Mouse (Mus musculus) hindbrain, embryonic 10.5 days (tissue): Measurements from ENCODE around the gene Mum1l1. TPM values are rescaled to one million over a fixed set of nuclear protein-coding genes. Genes with fewer than 3 reads are reported as not detected.

Experiments
- DNase-seq: peaks from one replicate; pipeline ENCODE4 v3.0.0-alpha.2; 2017; ENCODE audit warnings: low spot score
- H3K27ac ChIP-seq: fragments of 300-500 bp; sonication (generic); 2 replicates; pipeline ENCODE4 v1.5.1; 2016; ENCODE audit warnings: mild to moderate bottlenecking, moderate library complexity
- H3K27me3 ChIP-seq: fragments of 300-500 bp; sonication (generic); 2 replicates; pipeline ENCODE4 v1.6.1; 2016; ENCODE audit warnings: mild to moderate bottlenecking; ENCODE audit not compliant: poor library complexity, insufficient read depth, severe bottlenecking
- H3K36me3 ChIP-seq: fragments of 300-500 bp; sonication (generic); 2 replicates; pipeline ENCODE4 v1.6.1; 2016; ENCODE audit warnings: mild to moderate bottlenecking, moderate library complexity
- H3K4me1 ChIP-seq: fragments of 300-500 bp; sonication (generic); replicated peaks from 2 replicates; pipeline ENCODE4 v1.6.1; 2016; ENCODE audit warnings: mild to moderate bottlenecking
- H3K4me3 ChIP-seq: fragments of 300-500 bp; sonication (generic); 2 replicates; pipeline ENCODE4 v1.5.1; 2016; ENCODE audit warnings: mild to moderate bottlenecking, moderate library complexity
- H3K9me3 ChIP-seq: fragments of 300-500 bp; sonication (generic); 2 replicates; pipeline ENCODE4 v1.6.1; 2016; ENCODE audit warnings: mild to moderate bottlenecking, moderate library complexity
- WGBS: fragments of 180-500 bp; shearing (Covaris S2); methylation state at CpG from one replicate; pipeline ENCODE4 v1.1.7; 2016; 5-methylcytosine and 5-hydroxymethylcytosine counted together
- polyA plus RNA-seq: library from polyadenylated mRNA; unstranded; fragments of >200 nt; fragmentation: Nextera tagmentation; extraction: Ambion mirVana; gene quantifications from 2 replicates; pipeline ENCODE4 v1.2.1, GENCODE M21; 2016

Gene Mum1l1
- polyA plus RNA-seq, 1 experiment from 2014 or later: 12.7 TPM

DNA sequence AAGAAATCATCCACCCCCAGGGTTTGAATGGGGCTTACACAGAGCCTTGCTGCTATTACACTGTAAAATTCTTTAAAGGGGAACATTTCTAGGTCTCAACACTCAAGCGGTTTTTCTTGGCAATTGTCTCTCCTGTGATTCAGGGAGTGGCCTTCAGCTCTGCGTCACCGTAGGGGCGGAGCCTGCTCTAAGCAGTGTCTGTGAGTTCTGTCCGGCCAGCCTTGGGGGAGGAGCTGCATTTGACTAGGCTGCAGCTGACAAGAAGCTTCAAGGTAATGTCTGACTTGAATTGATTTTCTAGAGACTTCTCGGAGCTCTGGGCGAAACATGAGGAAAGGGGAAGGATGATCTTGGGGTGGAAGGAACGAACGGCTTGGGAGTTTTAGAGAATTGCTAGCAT lies 21.3 kb downstream of the Mum1l1 start:
- no peak overlapping the region for H3K27ac ChIP-seq
- no peaks in the 10 kb centered on the region for H3K27me3 ChIP-seq
- H3K4me3 ChIP-seq: no peak overlapping the region
- WGBS: 41% methylated on average over 9 of the region's 9 CpGs
- H3K36me3 ChIP-seq: peaks cover 21% of the 10 kb centered on the region
- DNase-seq: peak; percentile 58
- no peaks in the 10 kb centered on the region for H3K4me1 ChIP-seq
- H3K9me3 ChIP-seq: no peaks in the 10 kb centered on the region

DNA sequence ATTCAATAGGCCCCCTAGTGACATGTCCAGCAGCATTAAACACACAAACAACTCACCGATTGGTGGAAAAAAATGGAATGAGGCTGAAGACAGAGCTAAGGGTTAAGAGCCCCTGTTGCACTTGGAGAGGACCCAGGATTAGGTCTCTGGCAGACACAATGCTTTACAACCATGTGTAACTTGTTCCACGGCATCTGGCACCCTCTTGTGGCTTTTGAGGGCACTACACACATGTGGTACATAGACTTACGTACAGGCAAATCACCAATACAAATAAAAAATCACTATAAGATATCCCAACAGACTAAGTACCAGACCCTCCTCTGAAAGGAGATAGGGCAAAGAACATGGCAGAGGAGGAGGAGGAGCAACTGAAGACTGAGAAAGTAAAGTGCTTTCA lies 37.5 kb downstream of the Mum1l1 start:
- Histone ChIP-seq H3K36me3 (no peaks in the 10 kb centered on the region), H3K4me3 (no peak overlapping the region), H3K9me3 (no peaks in the 10 kb centered on the region), H3K4me1 (no peaks in the 10 kb centered on the region), H3K27ac (no peak overlapping the region), H3K27me3 (no peaks in the 10 kb centered on the region)
- no peak for DNase-seq
- WGBS: 79% methylated on average over 3 of the region's 3 CpGs

GRCm38 (mm10) chrX:139257072-139257471 lies 47.2 kb downstream of the Mum1l1 start:
- H3K9me3 ChIP-seq: no peaks in the 10 kb centered on the region
- no peak overlapping the region for H3K27ac ChIP-seq
- no peaks in the 10 kb centered on the region for H3K27me3 ChIP-seq
- no peak overlapping the region for H3K4me3 ChIP-seq
- DNase-seq: no peak
- WGBS: 91% methylated on average over 10 of the region's 10 CpGs
- H3K4me1 ChIP-seq: no peaks in the 10 kb centered on the region
- no peaks in the 10 kb centered on the region for H3K36me3 ChIP-seq

- no peaks in the 10 kb centered on the region for H3K9me3 ChIP-seq
- WGBS: 95% methylated on average over 4 of the region's 4 CpGs
- H3K27ac ChIP-seq: no peak overlapping the region
- no peaks in the 10 kb centered on the region for H3K4me1 ChIP-seq
- H3K27me3 ChIP-seq: peaks cover 7% of the 10 kb centered on the region; the same call in 1 of the 2 replicates
- H3K36me3 ChIP-seq: no peaks in the 10 kb centered on the region
- no peak for DNase-seq
- H3K4me3 ChIP-seq: no peak overlapping the region
Measured at GRCm38 (mm10) chrX:139281966-139282365, 72.1 kb downstream of the Mum1l1 start.

Other genes with a start within 250 kb of the Mum1l1 start
- gene Serpina7, start 124.8 kb upstream of the Mum1l1 start, polyA plus RNA-seq: 0.08 and 0.14 TPM in 2 replicates
- gene 4930513O06Rik, start 123.8 kb upstream of the Mum1l1 start, polyA plus RNA-seq: not detected in 2 replicates
- gene 4933428M09Rik, start 30.8 kb upstream of the Mum1l1 start, polyA plus RNA-seq: not detected in 2 replicates
- 0.36 and 0.43 TPM in 2 replicates for gene Trap1a, start 123.6 kb downstream of the Mum1l1 start, polyA plus RNA-seq